Comparison of ENCODE assay signal across 12 mouse cellular contexts in genomic region chr17:45765914-45766313, GRCm38 (mm10). TPM values are rescaled to one million over a fixed set of nuclear protein-coding genes. Genes with fewer than 3 reads are reported as not detected.
DNase-seq lines count a peak whose midpoint lies in the region; ATAC-seq and TF ChIP-seq lines count a peak whose summit lies in the region.
"Had no signal": no experiment of that assay in that cellular context is flagged by ENCODE, and none has a peak within 500 bp of the region (broad histone marks: within the 10 kb centered on the region; RNA-seq: fewer than 3 reads in every experiment).

No protein-coding gene starts in this region.

- no peak for TF ChIP-seq CTCF in cortical plate, adult 2 months (IDR thresholded peaks at IDR 0.05; ENCODE audit: extremely low read depth, insufficient read depth, low read length)

- no peak overlapping the region for H3K4me3 ChIP-seq in kidney, embryonic 16.5 days (ENCODE audit: low read length)
- H3K4me3 ChIP-seq in cortical plate, adult 2 months (ENCODE audit: insufficient read depth, low read length), result no peak overlapping the region
- H3K4me3 ChIP-seq in limb, embryonic 10.5 days, result no peak overlapping the region

- H3K9me3 ChIP-seq in kidney, embryonic 16.5 days (ENCODE audit: low read length), result no peaks in the 10 kb centered on the region
- H3K9me3 ChIP-seq in limb, embryonic 10.5 days (replicated peaks), result no peaks in the 10 kb centered on the region
- H3K9me3 ChIP-seq: G1E had no signal

- H3K36me3 ChIP-seq in kidney, embryonic 16.5 days (ENCODE audit: insufficient read depth, low read length), result no peaks in the 10 kb centered on the region
- no peaks in the 10 kb centered on the region for H3K36me3 ChIP-seq in limb, embryonic 10.5 days
- H3K36me3 ChIP-seq: G1E had no signal

- ATAC-seq in kidney, embryonic 16.5 days (ENCODE audit: low FRiP score, low TSS enrichment), result no peak

- DNase-seq in cerebellum, adult 9-10 months, result peak; percentile 4
- no peak for DNase-seq in cerebellum, adult 9-11 months
- DNase-seq in kidney, adult 11 months, result no peak
- DNase-seq in limb, embryonic 10.5 days (ENCODE audit: low spot score), result no peak
- no peak for DNase-seq in thymus, postnatal 36 days
- no peak for DNase-seq in retina, embryonic 14.5 days (ENCODE audit: low spot score)
- DNase-seq: adrenal gland, adult 2 months; cerebellum, adult 11 months; kidney, postnatal 25 days had no signal

- 89% methylated on average over 3 of the region's 3 CpGs for WGBS in kidney, embryonic 16.5 days
- 91% methylated on average over 3 of the region's 3 CpGs for whole genome bisulfite sequencing in limb, embryonic 10.5 days

- peaks cover 44% of the 10 kb centered on the region for H3K4me1 ChIP-seq in kidney, embryonic 16.5 days (ENCODE audit: insufficient read depth, low read length)
- no peaks in the 10 kb centered on the region for H3K4me1 ChIP-seq in cortical plate, adult 2 months (ENCODE audit: control insufficient read depth, insufficient read depth, low read length)
- H3K4me1 ChIP-seq in limb, embryonic 10.5 days, result peaks cover 63% of the 10 kb centered on the region

- no peak overlapping the region for H3K4me2 ChIP-seq in kidney, embryonic 16.5 days (replicated peaks; ENCODE audit: low read depth, low read length)

- no peak overlapping the region for H3K9ac ChIP-seq in kidney, embryonic 16.5 days (replicated peaks; ENCODE audit: low read length)

- no peaks in the 10 kb centered on the region for H3K27me3 ChIP-seq in kidney, embryonic 16.5 days (ENCODE audit: insufficient read depth, low read length)
- peaks cover 15% of the 10 kb centered on the region for H3K27me3 ChIP-seq in limb, embryonic 10.5 days (ENCODE audit: low read depth, poor library complexity, severe bottlenecking)

- TF ChIP-seq POLR2A in cortical plate, adult 2 months (IDR thresholded peaks at IDR 0.05; ENCODE audit: extremely low read depth, insufficient read depth, low read length), result no peak

- peak overlapping the region; percentile 91; the same call in 1 of the 2 replicates for H3K27ac ChIP-seq in kidney, embryonic 16.5 days (ENCODE audit: low read length)
- peak overlapping the region; percentile 60; the same call in 1 of the 2 replicates for H3K27ac ChIP-seq in cortical plate, adult 2 months (ENCODE audit: insufficient read depth, low read length)
- H3K27ac ChIP-seq in limb, embryonic 10.5 days, result peak overlapping the region; percentile 86

RNA-seq across cellular contexts. Expression of gene 1600014C23Rik, which starts 32.3 kb away (rescaled TPM):
- not detected in 2 replicates for polyA plus RNA-seq in kidney, embryonic 16.5 days (2015; fragmentation: Nextera tagmentation; extraction: Ambion mirVana)
- polyA plus RNA-seq in cortical plate, adult 2 months (2012; rRNA removed), result 0.44 TPM in 1 of 2 replicates, not detected in the other
- 0.33 TPM in 1 of 2 replicates, not detected in the other for polyA plus RNA-seq in limb, embryonic 10.5 days (2016; fragmentation: Nextera tagmentation; extraction: Ambion mirVana)
- polyA plus RNA-seq: adrenal gland, adult 2 months had no signal
